Mouse (Mus musculus) lung, embryonic 14.5 days (tissue): ENCODE measurements at regions not wholly inside any gene's neighbourhood (a gene's known extent, or its start where the extent isn't known, plus 50 kb on each side); places are given as distances from the start of the nearest gene placed in this dataset.
A peak's percentile ranks its signal among the peaks of the same experiment; 100 is the strongest.

Experiments
- ATAC-seq: fragments of 200-750 bp; cut with Nextera tagmentation; 2 replicates; pipeline ENCODE4 v1.8.0; 2017; ENCODE audit warnings: mild to moderate bottlenecking, moderate TSS enrichment, moderate library complexity; ENCODE audit not compliant: insufficient read depth
- DNase-seq: peaks from one replicate; pipeline ENCODE4 v3.0.0-alpha.2; 2015
- H3K27ac ChIP-seq: fragments of 300-500 bp; sonication (generic); 2 replicates; pipeline ENCODE4 v1.5.1; 2014; ENCODE audit warnings: low read depth, mild to moderate bottlenecking, moderate library complexity
- H3K27me3 ChIP-seq: fragments of 300-500 bp; sonication (generic); 2 replicates; pipeline ENCODE4 v1.6.1; 2014; ENCODE audit warnings: low read length, control low read depth; ENCODE audit not compliant: insufficient read depth
- H3K36me3 ChIP-seq: fragments of 300-500 bp; sonication (generic); 2 replicates; pipeline ENCODE4 v1.6.1; 2014; ENCODE audit warnings: control low read depth; ENCODE audit not compliant: insufficient read depth
- H3K4me1 ChIP-seq: fragments of 300-500 bp; sonication (generic); 2 replicates; pipeline ENCODE4 v1.6.1; 2014; ENCODE audit warnings: antibody characterized with exemption, control low read depth; ENCODE audit not compliant: insufficient read depth
- H3K4me2 ChIP-seq: fragments of 300-500 bp; sonication (generic); 2 replicates; pipeline ENCODE4 v1.6.1; 2014; ENCODE audit warnings: mild to moderate bottlenecking
- H3K4me3 ChIP-seq: fragments of 300-500 bp; sonication (generic); 2 replicates; pipeline ENCODE4 v1.5.1; 2014; ENCODE audit warnings: low read depth, low read length
- H3K9ac ChIP-seq: fragments of 300-500 bp; sonication (generic); 2 replicates; pipeline ENCODE4 v1.6.1; 2014
- H3K9me3 ChIP-seq: fragments of 300-500 bp; sonication (generic); 2 replicates; pipeline ENCODE4 v1.6.1; 2016; ENCODE audit warnings: low read depth, low read length, control low read depth
- CTCF ChIP-seq: IDR thresholded peaks from 2 replicates; pipeline ENCODE4 v1.5.1; 2016; ENCODE audit warnings: antibody characterized with exemption, low read depth
- WGBS: fragments of 180-500 bp; shearing (Covaris S2); extraction: QIAGEN DNeasy Blood & Tissue Kit; methylation state at CpG from one replicate; pipeline ENCODE4 v1.1.7; 2014; 5-methylcytosine and 5-hydroxymethylcytosine counted together

DNA sequence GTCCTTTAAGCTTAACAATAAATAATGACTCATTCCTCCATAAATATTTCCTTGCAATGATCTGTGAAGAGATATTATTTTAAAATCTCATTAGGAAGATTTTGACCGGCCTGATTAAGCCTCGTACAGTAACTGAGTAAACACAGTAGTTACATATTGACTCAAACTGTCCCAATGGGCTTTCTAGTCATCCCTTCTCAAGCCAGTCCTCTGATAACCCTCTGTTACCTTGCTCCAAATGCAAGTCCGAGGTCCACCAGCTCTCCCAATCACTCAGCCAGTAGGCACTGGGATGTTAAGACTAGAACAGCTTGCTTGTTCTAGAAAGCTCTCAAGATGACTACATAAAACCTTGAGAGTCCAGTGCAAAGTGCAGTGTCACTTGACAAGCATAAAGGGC lies 160.6 kb downstream of the Pdcd6ip start:
- no peak overlapping the region for H3K4me3 ChIP-seq
- no peak overlapping the region for H3K9ac ChIP-seq
- TF ChIP-seq CTCF = no peak
- H3K4me1 ChIP-seq = no peaks in the 10 kb centered on the region
- ATAC-seq = no peak
- no peak for DNase-seq
- H3K36me3 ChIP-seq = no peaks in the 10 kb centered on the region
- 65% methylated on average over 3 of the region's 3 CpGs for WGBS
- no peaks in the 10 kb centered on the region for H3K27me3 ChIP-seq
- H3K4me2 ChIP-seq = no peak overlapping the region
- no peak overlapping the region for H3K27ac ChIP-seq
- no peaks in the 10 kb centered on the region for H3K9me3 ChIP-seq

DNA sequence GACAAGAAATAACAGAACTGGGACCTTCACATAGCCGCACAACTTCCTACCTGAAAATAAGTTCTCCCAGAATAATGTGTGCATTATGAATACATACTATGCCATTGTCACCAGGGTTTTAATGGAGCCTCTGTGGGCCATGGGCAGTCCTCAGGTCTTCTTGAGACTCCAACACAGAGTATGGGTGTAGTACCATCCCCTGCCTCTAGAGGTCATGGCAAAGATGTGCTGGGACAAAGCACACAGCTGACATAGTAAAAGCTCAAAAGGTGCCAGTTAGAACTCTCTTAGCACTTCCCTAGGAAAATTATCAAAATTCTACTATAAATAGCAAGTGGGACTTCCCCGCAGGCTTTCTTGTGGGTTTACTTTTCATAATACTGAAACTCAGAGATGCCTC lies 179.5 kb downstream of the Pdcd6ip start:
- no peaks in the 10 kb centered on the region for H3K9me3 ChIP-seq
- H3K4me1 ChIP-seq = no peaks in the 10 kb centered on the region
- ATAC-seq (no peak), DNase-seq (peak; percentile 59)
- no peak overlapping the region for H3K4me2 ChIP-seq
- H3K27me3 ChIP-seq = no peaks in the 10 kb centered on the region
- H3K9ac ChIP-seq = no peak overlapping the region
- 78% methylated on average over 2 of the region's 2 CpGs for WGBS
- H3K27ac ChIP-seq = no peak overlapping the region
- no peaks in the 10 kb centered on the region for H3K36me3 ChIP-seq
- TF ChIP-seq CTCF = peak; percentile 62
- H3K4me3 ChIP-seq = no peak overlapping the region

DNA sequence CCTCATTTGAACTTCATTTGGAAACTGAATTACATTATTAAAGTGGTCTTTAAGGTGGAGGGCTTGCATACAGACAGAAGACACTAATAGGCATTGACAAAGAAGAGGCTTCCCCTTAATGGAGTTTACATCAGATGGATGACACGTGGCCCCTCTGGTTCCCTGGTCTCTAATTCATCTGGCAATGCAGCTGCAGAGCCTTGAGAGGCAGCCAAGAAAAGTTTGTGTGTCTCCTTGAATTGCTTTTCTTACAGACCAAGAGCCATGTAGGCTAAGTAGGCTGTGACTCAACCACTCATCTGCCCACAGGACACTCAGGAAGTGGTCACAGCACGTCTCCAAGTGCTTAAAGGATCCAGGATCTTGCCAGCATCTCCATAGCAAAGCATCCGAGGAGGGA lies 183.8 kb downstream of the Pdcd6ip start:
- Histone ChIP-seq H3K4me3 (no peak overlapping the region), H3K27ac (no peak overlapping the region), H3K4me2 (no peak overlapping the region), H3K4me1 (no peaks in the 10 kb centered on the region), H3K27me3 (no peaks in the 10 kb centered on the region), H3K9ac (no peak overlapping the region), H3K9me3 (no peaks in the 10 kb centered on the region), H3K36me3 (no peaks in the 10 kb centered on the region)
- ATAC-seq (no peak), DNase-seq (no peak)
- no peak for TF ChIP-seq CTCF
- 57% methylated on average over 3 of the region's 3 CpGs for WGBS

DNA sequence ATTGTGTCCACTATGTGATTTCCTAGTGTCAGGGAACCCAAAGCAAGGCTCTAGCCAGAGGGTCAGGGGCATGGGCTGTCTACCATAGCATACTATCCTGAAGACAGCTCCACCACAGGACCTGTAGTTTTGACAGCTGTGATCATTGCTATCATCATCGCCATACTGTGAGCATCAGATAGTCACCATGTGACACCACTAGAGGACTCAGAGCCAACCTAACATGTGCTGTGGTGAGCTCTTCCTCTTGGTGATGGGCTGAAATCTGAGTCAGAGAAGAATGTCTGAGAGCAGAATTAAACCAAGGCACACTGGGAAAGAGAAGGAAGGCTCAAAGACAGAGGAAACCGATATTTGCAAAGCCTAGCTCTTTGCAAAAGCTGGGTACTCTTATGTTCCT lies 184.9 kb downstream of the Pdcd6ip start:
- DNase-seq = no peak

DNA sequence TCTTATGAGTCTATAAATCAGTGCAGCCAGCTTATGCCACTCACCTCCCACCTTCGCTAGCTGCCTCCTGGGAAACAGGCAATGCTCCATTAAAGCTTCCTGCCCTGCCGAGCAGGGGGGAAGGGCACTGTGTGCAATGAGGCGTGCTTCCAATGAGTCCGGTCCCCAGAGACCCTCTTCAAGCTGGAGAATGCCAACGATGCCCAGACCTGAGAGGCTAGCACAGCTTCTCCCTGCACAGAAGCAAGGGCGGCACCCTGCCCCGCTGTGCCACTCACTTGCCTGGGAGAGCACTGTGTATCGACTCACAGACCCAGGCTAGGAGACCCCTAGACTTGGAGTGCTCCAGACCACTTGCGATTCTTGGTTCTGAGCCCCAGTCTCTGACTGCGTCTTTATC lies 188.3 kb downstream of the Pdcd6ip start:
- Histone ChIP-seq H3K4me2 (no peak overlapping the region), H3K27ac (no peak overlapping the region), H3K27me3 (no peaks in the 10 kb centered on the region), H3K36me3 (no peaks in the 10 kb centered on the region), H3K9me3 (no peaks in the 10 kb centered on the region), H3K4me3 (no peak overlapping the region), H3K9ac (no peak overlapping the region), H3K4me1 (no peaks in the 10 kb centered on the region)
- WGBS = 54% methylated on average over 10 of the region's 10 CpGs
- no peak for ATAC-seq
- no peak for TF ChIP-seq CTCF
- no peak for DNase-seq

More for the DNA sequence above, 184.9 kb downstream of the Pdcd6ip start:
- no peak overlapping the region for H3K4me3 ChIP-seq
- no peak overlapping the region for H3K9ac ChIP-seq
- H3K4me1 ChIP-seq = no peaks in the 10 kb centered on the region
- TF ChIP-seq CTCF = no peak
- no peak overlapping the region for H3K4me2 ChIP-seq
- H3K36me3 ChIP-seq = no peaks in the 10 kb centered on the region
- no peaks in the 10 kb centered on the region for H3K9me3 ChIP-seq
- no peak overlapping the region for H3K27ac ChIP-seq
- 91% methylated on average over 2 of the region's 2 CpGs for WGBS
- no peak for ATAC-seq
- H3K27me3 ChIP-seq = no peaks in the 10 kb centered on the region

DNA sequence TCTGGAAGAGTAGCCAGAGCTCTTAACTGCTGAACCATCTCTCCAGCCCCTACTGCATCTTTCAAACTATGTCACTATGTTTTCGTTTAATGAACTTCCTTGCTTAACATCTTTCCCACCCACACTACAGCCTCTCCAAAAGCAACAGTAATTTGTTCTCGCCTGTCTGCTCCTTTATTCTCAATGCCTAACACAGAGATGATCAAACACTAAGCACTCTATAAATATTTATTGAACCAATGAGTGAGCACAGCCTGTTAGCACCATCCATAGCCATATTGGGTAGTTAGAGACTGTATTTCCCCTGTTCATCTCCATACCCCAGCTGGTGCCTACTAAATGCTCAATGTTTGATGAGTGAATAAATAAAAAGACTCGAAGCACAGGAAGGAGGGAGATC lies 189.6 kb downstream of the Pdcd6ip start:
- WGBS = 59% methylated on average over 3 of the region's 3 CpGs
- no peak for DNase-seq
- Histone ChIP-seq H3K9ac (no peak overlapping the region), H3K27ac (no peak overlapping the region), H3K4me2 (no peak overlapping the region), H3K27me3 (no peaks in the 10 kb centered on the region), H3K9me3 (no peaks in the 10 kb centered on the region), H3K4me3 (no peak overlapping the region), H3K36me3 (no peaks in the 10 kb centered on the region), H3K4me1 (no peaks in the 10 kb centered on the region)
- no peak for ATAC-seq
- TF ChIP-seq CTCF = no peak

DNA sequence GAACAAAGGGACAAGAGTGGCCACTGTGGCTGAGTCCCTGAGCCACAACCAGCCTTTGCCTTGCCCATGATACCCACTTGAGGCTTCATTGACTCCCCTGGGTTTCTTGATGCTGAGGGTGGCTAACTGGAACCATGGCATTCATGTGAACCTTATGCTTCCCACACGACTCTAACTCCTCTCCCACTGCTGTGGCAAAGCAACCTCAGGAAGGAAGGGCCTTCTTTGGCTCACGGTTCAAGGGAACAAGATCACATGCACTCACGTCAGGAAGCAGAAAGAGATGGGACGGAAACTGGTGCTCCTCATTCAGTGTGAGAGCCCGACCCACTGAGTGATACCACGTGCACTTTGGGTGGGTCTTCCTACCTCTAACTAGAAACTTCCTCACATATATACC lies 190.3 kb downstream of the Pdcd6ip start:
- 87% methylated on average over 6 of the region's 6 CpGs for WGBS
- H3K9me3 ChIP-seq = no peaks in the 10 kb centered on the region
- H3K4me2 ChIP-seq = no peak overlapping the region
- H3K27me3 ChIP-seq = no peaks in the 10 kb centered on the region
- no peak for DNase-seq
- H3K36me3 ChIP-seq = no peaks in the 10 kb centered on the region
- no peak overlapping the region for H3K4me3 ChIP-seq
- no peak for ATAC-seq
- no peak for TF ChIP-seq CTCF
- no peak overlapping the region for H3K27ac ChIP-seq
- no peaks in the 10 kb centered on the region for H3K4me1 ChIP-seq
- H3K9ac ChIP-seq = no peak overlapping the region

DNA sequence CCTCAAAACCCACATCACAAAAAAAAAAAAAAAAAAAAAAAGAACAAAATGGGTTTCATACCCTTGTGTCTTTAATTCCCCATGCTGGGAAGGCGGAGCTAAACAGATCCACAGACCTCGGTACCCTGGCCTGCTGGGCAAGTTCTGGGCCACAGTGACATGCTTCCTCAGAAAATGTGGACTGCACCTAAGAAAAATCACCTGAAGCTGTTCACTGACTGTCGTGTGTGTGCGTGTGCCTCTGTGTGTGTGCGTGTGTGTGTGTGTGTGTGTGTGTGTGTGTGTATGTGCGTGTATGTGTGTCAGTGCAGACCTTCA lies 192.4 kb downstream of the Pdcd6ip start:
- Histone ChIP-seq H3K4me3 (no peak overlapping the region), H3K4me2 (no peak overlapping the region), H3K27me3 (no peaks in the 10 kb centered on the region), H3K4me1 (no peaks in the 10 kb centered on the region), H3K27ac (no peak overlapping the region), H3K9ac (no peak overlapping the region), H3K9me3 (no peaks in the 10 kb centered on the region), H3K36me3 (no peaks in the 10 kb centered on the region)
- no peak for DNase-seq
- ATAC-seq = no peak
- WGBS = 82% methylated on average over 6 of the region's 6 CpGs
- no peak for TF ChIP-seq CTCF
